Mouse (Mus musculus) limb, embryonic 14.5 days (tissue): ENCODE data around the gene Ube4a. TPM values are rescaled to one million over a fixed set of nuclear protein-coding genes. Genes with fewer than 3 reads are reported as not detected.

Source experiments
- ATAC-seq: fragments of 200-750 bp; cut with Nextera tagmentation; 2 replicates; pipeline ENCODE4 v1.8.0; 2017; ENCODE audit warnings: low read depth, moderate number of reproducible peaks, moderate TSS enrichment; ENCODE audit not compliant: low FRiP score
- DNase-seq: peaks from one replicate; pipeline ENCODE4 v3.0.0-alpha.2; 2015; ENCODE audit warnings: low spot score
- H3K27ac ChIP-seq: fragments of 300-500 bp; sonication (generic); replicated peaks from 2 replicates; pipeline ENCODE4 v1.5.1; 2014; ENCODE audit warnings: low read depth, mild to moderate bottlenecking, low read length, moderate library complexity, mixed read lengths
- H3K27me3 ChIP-seq: fragments of 300-500 bp; sonication (generic); 2 replicates; pipeline ENCODE4 v1.6.1; 2014; ENCODE audit warnings: low read length, mixed read lengths; ENCODE audit not compliant: control insufficient read depth, insufficient read depth
- H3K36me3 ChIP-seq: fragments of 300-500 bp; sonication (generic); 2 replicates; pipeline ENCODE4 v1.6.1; 2014; ENCODE audit warnings: mild to moderate bottlenecking, low read length, moderate library complexity, mixed read lengths; ENCODE audit not compliant: control insufficient read depth, insufficient read depth
- H3K4me1 ChIP-seq: fragments of 300-500 bp; sonication (generic); 2 replicates; pipeline ENCODE4 v1.6.1; 2014; ENCODE audit warnings: antibody characterized with exemption, low read length, mixed read lengths; ENCODE audit not compliant: control insufficient read depth, insufficient read depth
- H3K4me2 ChIP-seq: fragments of 300-500 bp; sonication (generic); replicated peaks from 2 replicates; pipeline ENCODE4 v1.6.1; 2014; ENCODE audit warnings: low read depth, mild to moderate bottlenecking, low read length, moderate library complexity; ENCODE audit not compliant: severe bottlenecking
- H3K4me3 ChIP-seq: fragments of 300-500 bp; sonication (generic); replicated peaks from 2 replicates; pipeline ENCODE4 v1.5.1; 2014; ENCODE audit warnings: low read length
- H3K9ac ChIP-seq: fragments of 300-500 bp; sonication (generic); 2 replicates; pipeline ENCODE4 v1.6.1; 2014; ENCODE audit warnings: mild to moderate bottlenecking, low read depth, low read length, moderate library complexity; ENCODE audit not compliant: severe bottlenecking
- H3K9me3 ChIP-seq: fragments of 300-500 bp; sonication (generic); 2 replicates; pipeline ENCODE4 v1.6.1; 2016; ENCODE audit warnings: low read length; ENCODE audit not compliant: control insufficient read depth
- POLR2A ChIP-seq: fragments of 200-500 bp; IDR thresholded peaks from 2 replicates; pipeline ENCODE4 v1.8.0; 2012; ENCODE audit warnings: inconsistent platforms, mild to moderate bottlenecking, moderate library complexity, borderline replicate concordance; ENCODE audit not compliant: insufficient read depth, insufficient read length; ENCODE audit errors: extremely low read depth
- WGBS: fragments of 180-500 bp; shearing (Covaris S2); extraction: QIAGEN DNeasy Blood & Tissue Kit; methylation state at CpG from one replicate; pipeline ENCODE4 v1.1.7; 2014; 5-methylcytosine and 5-hydroxymethylcytosine counted together
- polyA plus RNA-seq, 2 experiments: library from polyadenylated mRNA; depleted of rRNA in 1 of 2; stranded (reverse) in 1 of 2; unstranded in 1 of 2; fragments of >200 nt; fragmentation: Nextera tagmentation in 1 of 2; extraction: Ambion mirVana in 1 of 2; gene quantifications; 2 replicates each; pipeline versions ENCODE4 v1.2.1 to v1.2.3; 2012 to 2014

Ube4a gene
- polyA plus RNA-seq, 2 experiments: 23.9 to 33.4 TPM

GRCm38 (mm10) chr9:44996590-44996989 lies 31.2 kb upstream of the Ube4a start:
- no peak for ATAC-seq

DNA sequence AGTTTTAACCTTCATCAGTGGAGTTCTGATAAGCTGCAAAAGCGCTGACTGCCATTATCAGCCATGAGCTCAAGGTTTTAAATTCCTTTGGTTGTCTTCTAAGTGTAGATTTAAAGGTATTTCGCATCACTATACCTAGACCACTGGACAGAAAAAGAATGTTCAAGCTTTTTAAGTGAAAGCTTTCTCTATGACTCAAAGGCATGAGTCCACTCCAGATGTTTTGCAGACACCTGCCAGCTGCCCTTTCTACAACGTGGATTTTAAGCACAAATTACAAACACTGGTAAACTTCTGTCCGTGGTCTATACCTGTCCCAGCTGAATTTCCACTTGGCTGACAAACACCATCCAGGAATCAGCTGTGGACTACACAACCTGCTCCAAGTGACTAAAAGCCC lies 29.6 kb upstream of the Ube4a start:
- DNase-seq (no peak), ATAC-seq (no peak)
- Histone ChIP-seq H3K27me3 (no peaks in the 10 kb centered on the region), H3K4me3 (no peak overlapping the region), H3K9me3 (no peaks in the 10 kb centered on the region), H3K27ac (no peak overlapping the region), H3K4me2 (no peak overlapping the region), H3K4me1 (no peaks in the 10 kb centered on the region), H3K36me3 (no peaks in the 10 kb centered on the region), H3K9ac (no peak overlapping the region)
- WGBS: 70% methylated on average over 4 of the region's 4 CpGs
- no peak for TF ChIP-seq POLR2A

More at GRCm38 (mm10) chr9:44996590-44996989, 31.2 kb upstream of the Ube4a start:
- TF ChIP-seq POLR2A: no peak
- no peak overlapping the region for H3K27ac ChIP-seq
- H3K4me1 ChIP-seq: no peaks in the 10 kb centered on the region
- H3K9ac ChIP-seq: no peak overlapping the region
- H3K27me3 ChIP-seq: no peaks in the 10 kb centered on the region
- H3K36me3 ChIP-seq: no peaks in the 10 kb centered on the region
- no peaks in the 10 kb centered on the region for H3K9me3 ChIP-seq
- 92% methylated on average over 7 of the region's 7 CpGs for WGBS
- no peak overlapping the region for H3K4me2 ChIP-seq
- H3K4me3 ChIP-seq: no peak overlapping the region
- no peak for DNase-seq

- WGBS: 82% methylated on average over 2 of the region's 2 CpGs
- TF ChIP-seq POLR2A: no peak
- no peaks in the 10 kb centered on the region for H3K36me3 ChIP-seq
- H3K9me3 ChIP-seq: no peaks in the 10 kb centered on the region
- H3K4me3 ChIP-seq: no peak overlapping the region
- no peaks in the 10 kb centered on the region for H3K27me3 ChIP-seq
- no peak for ATAC-seq
- H3K9ac ChIP-seq: no peak overlapping the region
- H3K27ac ChIP-seq: no peak overlapping the region
- H3K4me2 ChIP-seq: no peak overlapping the region
- DNase-seq: no peak
- H3K4me1 ChIP-seq: no peaks in the 10 kb centered on the region
Measured at GRCm38 (mm10) chr9:44993268-44993667, 27.9 kb upstream of the Ube4a start.

DNA sequence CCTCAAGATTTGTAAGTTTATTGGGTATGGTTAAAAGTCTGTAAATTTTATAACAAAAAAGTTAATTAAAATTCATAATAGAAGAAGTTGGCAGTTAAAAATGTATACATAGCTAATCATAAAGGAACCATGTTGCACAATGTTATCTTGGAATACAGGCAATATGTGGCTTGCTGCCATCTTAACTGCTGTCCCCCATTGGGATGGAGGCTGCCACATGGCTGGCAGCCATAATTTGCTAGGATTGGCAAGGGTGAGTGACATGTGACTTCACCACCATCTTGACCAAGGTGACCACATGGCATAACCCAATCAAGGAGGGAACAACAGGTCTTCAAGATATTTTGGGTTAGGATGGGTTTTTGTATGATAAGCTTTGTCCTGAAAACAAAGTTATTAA lies 26.9 kb upstream of the Ube4a start:
- TF ChIP-seq POLR2A: no peak
- no peak overlapping the region for H3K4me3 ChIP-seq
- no peak overlapping the region for H3K27ac ChIP-seq
- H3K36me3 ChIP-seq: no peaks in the 10 kb centered on the region
- no peaks in the 10 kb centered on the region for H3K4me1 ChIP-seq
- no peak overlapping the region for H3K9ac ChIP-seq
- DNase-seq (no peak), ATAC-seq (no peak)
- H3K27me3 ChIP-seq: no peaks in the 10 kb centered on the region
- no peaks in the 10 kb centered on the region for H3K9me3 ChIP-seq
- no peak overlapping the region for H3K4me2 ChIP-seq

GRCm38 (mm10) chr9:44991821-44992220 lies 26.4 kb upstream of the Ube4a start:
- no peak overlapping the region for H3K9ac ChIP-seq
- TF ChIP-seq POLR2A: no peak
- H3K9me3 ChIP-seq: no peaks in the 10 kb centered on the region
- H3K27me3 ChIP-seq: no peaks in the 10 kb centered on the region
- H3K4me2 ChIP-seq: no peak overlapping the region
- H3K27ac ChIP-seq: no peak overlapping the region
- no peaks in the 10 kb centered on the region for H3K36me3 ChIP-seq
- H3K4me3 ChIP-seq: no peak overlapping the region
- 81% methylated on average over 2 of the region's 2 CpGs for WGBS
- ATAC-seq (no peak), DNase-seq (no peak)
- no peaks in the 10 kb centered on the region for H3K4me1 ChIP-seq

DNA sequence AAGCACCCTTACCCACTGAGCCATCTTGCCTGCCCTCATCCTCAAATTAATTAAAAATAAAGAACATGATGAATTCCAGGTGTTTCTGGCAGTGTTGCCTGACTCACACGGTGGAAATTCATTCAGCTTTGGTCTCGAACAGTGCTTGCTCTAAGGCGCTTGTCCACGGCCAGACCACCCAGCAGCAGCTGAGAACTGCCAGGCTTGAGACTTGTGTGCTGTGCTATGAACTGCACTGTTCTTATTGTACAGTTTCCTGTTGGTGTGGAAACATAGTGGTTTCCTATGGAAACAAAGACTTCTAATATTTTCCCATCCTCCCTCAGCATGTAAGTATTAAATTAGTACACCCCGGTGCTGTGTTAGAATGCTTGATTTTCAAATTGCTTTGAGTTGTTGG lies 21.6 kb upstream of the Ube4a start:
- Histone ChIP-seq H3K4me3 (no peak overlapping the region), H3K9me3 (no peaks in the 10 kb centered on the region), H3K27ac (peak overlapping the region; percentile 33; the same call in 1 of the 2 replicates), H3K9ac (no peak overlapping the region), H3K27me3 (no peaks in the 10 kb centered on the region), H3K36me3 (no peaks in the 10 kb centered on the region), H3K4me2 (no peak overlapping the region), H3K4me1 (no peaks in the 10 kb centered on the region)
- ATAC-seq: peak; percentile 47; the same call in 1 of the 2 replicates
- no peak for TF ChIP-seq POLR2A
- DNase-seq: peak; percentile 8
- 20% methylated on average over 5 of the region's 5 CpGs for WGBS
